Mouse (Mus musculus) mature B cell (primary cell): ENCODE measurements around the gene Ciao2a.

Experiments used
- in situ Hi-C: fragments of 300-500 bp; cut with MboI; formaldehyde crosslinking; loops from 2 replicates; pipeline ENCODE4 v1.14.3; 2019

Gene Ciao2a

GRCm38 (mm10) chr9:66126456-66127192, at the start of gene Ciao2a, which contains the start of gene Snx1:
Gene Ciao2a, plus strand, starts transcription at chr9:66126611.
Gene Snx1, minus strand, starts transcription at chr9:66126587.
- in situ Hi-C loops = no loop called here

- in situ Hi-C loops = no loop called here
These were observed 48.3 kb upstream of the Ciao2a start for GRCm38 (mm10) chr9:66078072-66078471.

- in situ Hi-C loops = no loop called here
These were observed 47.9 kb upstream of the Ciao2a start for GRCm38 (mm10) chr9:66078493-66078892.

- in situ Hi-C loops = no loop called here
These were observed 45.5 kb upstream of the Ciao2a start for GRCm38 (mm10) chr9:66080804-66081459.

GRCm38 (mm10) chr9:66081999-66082398, 44.4 kb upstream of the Ciao2a start:
- in situ Hi-C loops = no loop called here

GRCm38 (mm10) chr9:66084171-66084570, 42.2 kb upstream of the Ciao2a start:
- in situ Hi-C loops = no loop called here

GRCm38 (mm10) chr9:66087062-66087461, 39.3 kb upstream of the Ciao2a start:
- in situ Hi-C loops = no loop called here

- in situ Hi-C loops = no loop called here
These were observed 38.0 kb upstream of the Ciao2a start for GRCm38 (mm10) chr9:66088411-66088810.

GRCm38 (mm10) chr9:66090593-66091244, 35.7 kb upstream of the Ciao2a start:
- in situ Hi-C loops = no loop called here

- in situ Hi-C loops = no loop called here
These were observed 34.8 kb upstream of the Ciao2a start for GRCm38 (mm10) chr9:66091327-66092231.

GRCm38 (mm10) chr9:66092664-66093063, 33.7 kb upstream of the Ciao2a start:
- in situ Hi-C loops = no loop called here

GRCm38 (mm10) chr9:66101577-66101976, 24.8 kb upstream of the Ciao2a start:
- in situ Hi-C loops = no loop called here

- in situ Hi-C loops = no loop called here
These were observed 23.7 kb upstream of the Ciao2a start for GRCm38 (mm10) chr9:66102668-66103067.

- in situ Hi-C loops = no loop called here
These were observed 21.8 kb upstream of the Ciao2a start for GRCm38 (mm10) chr9:66104601-66105000.

GRCm38 (mm10) chr9:66105168-66105567, 21.2 kb upstream of the Ciao2a start:
- in situ Hi-C loops = no loop called here

- in situ Hi-C loops = no loop called here
These were observed 16.8 kb upstream of the Ciao2a start for GRCm38 (mm10) chr9:66109574-66109973.

GRCm38 (mm10) chr9:66110126-66110525, 16.3 kb upstream of the Ciao2a start:
- in situ Hi-C loops = no loop called here

- in situ Hi-C loops = no loop called here
These were observed 15.6 kb upstream of the Ciao2a start for GRCm38 (mm10) chr9:66110611-66111379.

GRCm38 (mm10) chr9:66114341-66114740, 12.1 kb upstream of the Ciao2a start:
- in situ Hi-C loops = no loop called here

- in situ Hi-C loops = no loop called here
These were observed 9.5 kb upstream of the Ciao2a start for GRCm38 (mm10) chr9:66116890-66117289.

- in situ Hi-C loops = no loop called here
These were observed 6.9 kb upstream of the Ciao2a start for GRCm38 (mm10) chr9:66119498-66119897.
